Mouse (Mus musculus) embryonic facial prominence, embryonic 14.5 days (tissue): ENCODE data around the gene Ptgfrn. TPM values are rescaled to one million over a fixed set of nuclear protein-coding genes. Genes with fewer than 3 reads are reported as not detected.
A peak's percentile ranks its signal among the peaks of the same experiment; 100 is the strongest.

ENCODE experiments used
- ATAC-seq: fragments of 200-750 bp; cut with Nextera tagmentation; 2 replicates; pipeline ENCODE4 v1.8.0; 2017; ENCODE audit warnings: low read depth, moderate number of reproducible peaks, moderate TSS enrichment
- DNase-seq: peaks from one replicate; pipeline ENCODE4 v3.0.0-alpha.2; 2015; ENCODE audit warnings: low spot score
- H3K27ac ChIP-seq: fragments of 300-500 bp; sonication (generic); replicated peaks from 2 replicates; pipeline ENCODE4 v1.5.1; 2014; ENCODE audit warnings: low read depth, mild to moderate bottlenecking, low read length, moderate library complexity
- H3K27me3 ChIP-seq: fragments of 300-500 bp; sonication (generic); replicated peaks from 2 replicates; pipeline ENCODE4 v1.6.1; 2014; ENCODE audit warnings: low read length; ENCODE audit not compliant: control insufficient read depth, insufficient read depth
- H3K36me3 ChIP-seq: fragments of 300-500 bp; sonication (generic); 2 replicates; pipeline ENCODE4 v1.6.1; 2014; ENCODE audit warnings: low read length, mixed read lengths; ENCODE audit not compliant: control insufficient read depth, insufficient read depth
- H3K4me1 ChIP-seq: fragments of 300-500 bp; sonication (generic); 2 replicates; pipeline ENCODE4 v1.6.1; 2014; ENCODE audit warnings: antibody characterized with exemption, low read length; ENCODE audit not compliant: control insufficient read depth, insufficient read depth
- H3K4me2 ChIP-seq: fragments of 300-500 bp; sonication (generic); 2 replicates; pipeline ENCODE4 v1.6.1; 2014; ENCODE audit warnings: low read depth, mild to moderate bottlenecking, low read length, moderate library complexity, mixed read lengths
- H3K4me3 ChIP-seq: fragments of 300-500 bp; sonication (generic); 2 replicates; pipeline ENCODE4 v1.5.1; 2014; ENCODE audit warnings: low read depth, mild to moderate bottlenecking, low read length
- H3K9ac ChIP-seq: fragments of 300-500 bp; sonication (generic); 2 replicates; pipeline ENCODE4 v1.6.1; 2014; ENCODE audit warnings: low read depth, mild to moderate bottlenecking, low read length, moderate library complexity, mixed read lengths
- H3K9me3 ChIP-seq: fragments of 300-500 bp; sonication (generic); 2 replicates; pipeline ENCODE4 v1.6.1; 2016; ENCODE audit warnings: low read length; ENCODE audit not compliant: control insufficient read depth
- WGBS: fragments of 180-500 bp; shearing (Covaris S2); extraction: QIAGEN DNeasy Blood & Tissue Kit; methylation state at CpG from one replicate; pipeline ENCODE4 v1.1.7; 2014; 5-methylcytosine and 5-hydroxymethylcytosine counted together
- polyA plus RNA-seq: library from polyadenylated mRNA; unstranded; fragments of >200 nt; fragmentation: Nextera tagmentation; extraction: Ambion mirVana; gene quantifications from 2 replicates; pipeline ENCODE4 v1.2.1, GENCODE M21; 2014

Ptgfrn gene
- polyA plus RNA-seq, 1 experiment from 2014 or later = 9.7 TPM

DNA sequence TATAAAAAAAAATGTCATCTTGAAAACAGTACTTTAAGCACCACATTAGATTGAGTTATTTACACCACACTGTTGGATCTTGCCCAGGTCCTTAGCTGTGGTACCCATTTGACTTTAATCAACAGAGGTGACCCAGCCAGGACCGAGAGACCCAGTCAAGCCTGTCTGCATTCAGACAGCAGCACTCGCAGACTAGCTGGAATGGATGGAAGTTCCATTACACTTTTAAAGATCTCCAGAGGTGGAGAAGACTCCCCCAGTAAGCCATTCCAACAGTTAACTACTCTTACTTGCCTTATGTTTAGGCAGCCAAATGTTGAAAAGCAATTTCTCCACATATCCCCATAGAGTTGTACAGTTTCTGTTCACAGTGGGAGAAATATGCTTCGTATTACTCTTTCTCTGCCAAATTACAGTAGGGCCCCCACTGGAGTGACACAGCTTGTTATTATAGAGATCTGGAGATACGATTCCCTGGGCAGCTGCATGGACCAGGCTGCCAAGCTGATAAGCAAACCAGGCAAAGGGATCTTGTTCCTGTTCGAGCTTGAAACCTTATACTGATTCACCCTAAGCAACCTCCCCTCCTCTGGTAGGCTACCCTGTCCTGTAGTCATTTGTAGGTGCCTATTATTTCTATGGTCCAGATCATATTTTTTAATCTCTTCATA, 102.8 kb downstream of the Ptgfrn start:
- no peak overlapping the region for H3K27ac ChIP-seq
- ATAC-seq (no peak), DNase-seq (peak; percentile 69)
- no peak overlapping the region for H3K9ac ChIP-seq
- H3K4me1 ChIP-seq = peaks cover 9% of the 10 kb centered on the region; the same call in 1 of the 2 replicates
- H3K36me3 ChIP-seq = no peaks in the 10 kb centered on the region
- no peaks in the 10 kb centered on the region for H3K9me3 ChIP-seq
- H3K27me3 ChIP-seq = no peaks in the 10 kb centered on the region
- H3K4me3 ChIP-seq = no peak overlapping the region
- H3K4me2 ChIP-seq = no peak overlapping the region
- WGBS = 46% methylated on average over 5 of the region's 5 CpGs

DNA sequence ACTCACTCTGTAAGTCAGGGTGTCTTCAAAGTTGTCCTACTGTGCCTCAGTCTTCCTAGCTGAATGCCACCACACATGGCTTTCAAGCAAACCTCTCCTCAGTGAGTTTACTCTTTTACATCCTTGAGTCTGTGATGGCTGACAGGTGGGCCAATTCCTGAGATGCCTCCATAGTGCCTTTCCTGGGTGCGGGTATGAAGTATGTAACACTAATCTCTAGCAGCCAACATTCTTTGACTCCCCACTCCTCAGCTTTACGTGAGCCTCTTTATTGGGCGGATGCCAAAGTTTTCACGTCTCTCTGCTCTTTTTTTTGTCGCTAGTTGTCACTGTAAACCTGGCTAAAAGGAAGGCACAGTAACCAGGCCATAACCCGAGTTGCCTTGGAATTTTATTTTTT, 104.7 kb downstream of the Ptgfrn start:
- H3K9ac ChIP-seq = no peak overlapping the region
- no peak for ATAC-seq

DNA sequence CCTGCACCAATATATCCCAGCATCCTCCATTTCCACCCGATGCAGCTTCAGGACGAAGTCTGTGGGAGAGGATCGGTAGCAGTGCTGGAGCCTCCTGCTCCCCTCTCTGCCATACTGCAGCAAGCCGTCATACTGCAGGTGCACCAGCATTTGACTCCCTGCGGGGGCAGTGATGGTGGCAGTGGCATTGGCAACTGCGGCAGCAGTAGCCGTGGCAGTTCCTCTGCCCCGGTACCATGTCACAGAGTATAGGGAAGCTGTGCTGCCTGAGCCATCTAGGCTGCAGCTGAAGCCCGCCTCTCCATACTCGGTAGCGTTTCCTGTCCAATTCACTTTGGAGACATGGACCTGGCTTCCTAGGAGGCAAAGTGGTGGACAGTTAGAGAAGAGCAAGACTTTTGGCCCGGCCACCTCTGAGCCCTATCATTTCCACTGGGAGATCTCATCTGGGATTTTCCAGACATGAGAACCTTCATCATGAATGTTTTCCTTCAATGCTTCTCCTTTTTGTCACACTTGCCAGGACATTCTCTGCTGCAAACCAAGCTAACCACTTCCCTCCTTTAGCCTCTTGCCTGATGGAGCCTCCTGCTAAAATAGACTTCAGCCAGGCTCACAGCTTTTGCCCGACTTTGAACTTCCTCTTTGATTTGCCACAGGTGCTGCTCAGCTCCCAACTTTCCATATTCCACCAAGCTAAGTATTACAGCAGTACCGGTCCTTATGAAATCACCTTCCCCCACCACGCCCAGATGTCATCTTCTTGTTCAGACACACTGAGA, 106.3 kb downstream of the Ptgfrn start:
- H3K36me3 ChIP-seq = no peaks in the 10 kb centered on the region
- peaks cover 12% of the 10 kb centered on the region for H3K4me1 ChIP-seq
- H3K4me3 ChIP-seq = no peak overlapping the region
- ATAC-seq = no peak
- DNase-seq = no peak
- no peak overlapping the region for H3K27ac ChIP-seq
- no peaks in the 10 kb centered on the region for H3K9me3 ChIP-seq
- H3K9ac ChIP-seq = no peak overlapping the region
- no peak overlapping the region for H3K4me2 ChIP-seq
- H3K27me3 ChIP-seq = no peaks in the 10 kb centered on the region
- 81% methylated on average over 15 of the region's 15 CpGs for WGBS

More for the DNA sequence above, 104.7 kb downstream of the Ptgfrn start:
- DNase-seq = peak; percentile 38
- peaks cover 9% of the 10 kb centered on the region; the same call in 1 of the 2 replicates for H3K4me1 ChIP-seq
- H3K4me2 ChIP-seq = no peak overlapping the region
- no peak overlapping the region for H3K27ac ChIP-seq
- no peaks in the 10 kb centered on the region for H3K9me3 ChIP-seq
- 63% methylated on average over 6 of the region's 6 CpGs for WGBS
- H3K4me3 ChIP-seq = no peak overlapping the region
- H3K36me3 ChIP-seq = no peaks in the 10 kb centered on the region
- H3K27me3 ChIP-seq = no peaks in the 10 kb centered on the region

DNA sequence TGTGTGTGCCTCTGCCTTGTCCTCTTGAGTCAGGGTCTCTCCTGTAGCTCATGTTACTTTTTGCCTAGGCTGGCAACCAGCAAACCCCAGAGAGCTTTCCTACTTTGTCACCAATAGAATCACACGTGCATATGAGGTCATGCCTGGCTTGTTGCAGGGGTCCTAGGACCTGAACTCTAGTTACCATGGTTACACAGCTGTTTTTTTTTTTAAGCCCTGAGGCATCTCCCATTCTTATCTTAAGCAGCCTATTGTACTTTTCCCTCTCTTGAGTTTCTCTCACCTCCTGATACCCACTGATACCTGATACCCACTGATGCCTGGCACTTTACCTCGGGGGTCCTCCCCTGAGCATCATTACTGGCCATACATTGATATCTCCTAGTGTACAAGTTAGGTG, 110.3 kb downstream of the Ptgfrn start:
- Histone ChIP-seq H3K9me3 (no peaks in the 10 kb centered on the region), H3K27ac (no peak overlapping the region), H3K9ac (no peak overlapping the region), H3K27me3 (no peaks in the 10 kb centered on the region), H3K36me3 (no peaks in the 10 kb centered on the region), H3K4me1 (peaks cover 4% of the 10 kb centered on the region), H3K4me2 (no peak overlapping the region), H3K4me3 (no peak overlapping the region)
- 19% methylated on average over 2 of the region's 2 CpGs for WGBS
- no peak for ATAC-seq
- DNase-seq = no peak

DNA sequence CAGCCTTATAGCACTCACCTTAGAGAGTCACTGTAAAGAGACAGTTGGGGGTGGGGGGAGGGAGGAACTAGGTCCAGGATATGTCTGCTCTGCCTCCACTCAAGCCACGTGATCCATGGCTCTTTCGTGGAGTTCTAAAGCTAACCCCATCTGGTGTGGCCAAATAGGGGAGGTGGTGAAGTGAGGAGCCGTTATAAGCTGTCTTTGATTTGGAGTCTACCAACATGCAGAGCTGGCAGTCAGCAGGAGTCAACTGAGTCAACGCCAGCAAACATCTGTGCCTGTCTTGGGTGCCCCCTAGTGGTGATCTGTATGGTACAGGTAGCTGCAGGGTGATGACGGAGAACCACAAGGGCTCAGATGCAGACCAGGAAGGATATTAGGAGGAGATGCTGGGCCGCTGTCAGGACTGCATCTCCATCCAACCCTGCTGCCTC, 111.2 kb downstream of the Ptgfrn start:
- H3K27ac ChIP-seq = no peak overlapping the region
- DNase-seq (peak; percentile 72), ATAC-seq (no peak)
- H3K36me3 ChIP-seq = no peaks in the 10 kb centered on the region
- H3K4me1 ChIP-seq = peaks cover 4% of the 10 kb centered on the region
- no peak overlapping the region for H3K4me2 ChIP-seq
- 24% methylated on average over 6 of the region's 6 CpGs for WGBS
- H3K9ac ChIP-seq = no peak overlapping the region
- H3K9me3 ChIP-seq = no peaks in the 10 kb centered on the region
- H3K4me3 ChIP-seq = no peak overlapping the region
- H3K27me3 ChIP-seq = no peaks in the 10 kb centered on the region

DNA sequence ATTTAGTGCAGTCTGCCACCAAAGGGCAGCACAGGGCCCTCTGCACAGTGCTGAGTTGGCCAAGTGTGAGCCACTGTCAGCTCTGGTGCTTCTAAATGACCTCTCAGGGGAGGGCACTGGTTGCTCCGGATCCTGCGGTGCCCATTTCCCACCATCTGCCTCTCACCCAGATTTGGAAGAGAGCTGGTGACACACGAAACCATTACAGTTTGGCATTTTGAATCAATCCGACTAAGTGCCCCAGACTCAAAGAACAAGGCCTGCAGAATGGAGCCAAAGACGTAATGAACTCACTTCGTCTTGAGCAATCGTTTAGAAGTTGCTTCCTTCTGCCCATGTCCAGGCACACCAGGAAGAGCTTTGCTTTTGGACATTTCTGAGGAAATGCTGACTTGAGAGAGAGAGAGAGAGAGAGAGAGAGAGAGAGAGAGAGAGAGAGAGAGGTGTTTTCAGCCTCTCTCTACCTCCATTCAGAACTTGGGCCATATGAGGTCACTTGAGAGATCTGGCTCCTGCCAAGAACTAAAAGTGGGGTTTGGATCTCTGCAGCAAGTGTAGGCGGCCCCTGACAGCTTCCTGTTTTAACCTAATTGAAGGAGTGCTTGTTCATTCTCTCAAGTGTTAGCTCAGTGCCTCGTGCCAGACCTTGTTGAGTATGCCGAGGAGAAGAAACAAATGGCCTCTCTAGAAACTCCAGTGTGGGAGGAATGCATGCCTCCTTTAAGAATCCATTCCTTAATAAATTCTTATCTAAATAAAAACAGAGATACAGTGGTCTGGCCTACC, 112.1 kb downstream of the Ptgfrn start:
- Histone ChIP-seq H3K9ac (no peak overlapping the region), H3K9me3 (no peaks in the 10 kb centered on the region), H3K4me3 (no peak overlapping the region), H3K27me3 (no peaks in the 10 kb centered on the region), H3K36me3 (no peaks in the 10 kb centered on the region), H3K4me1 (peaks cover 4% of the 10 kb centered on the region), H3K27ac (no peak overlapping the region), H3K4me2 (no peak overlapping the region)
- DNase-seq (peak; percentile 50), ATAC-seq (no peak)
- WGBS = 71% methylated on average over 10 of the region's 10 CpGs

DNA sequence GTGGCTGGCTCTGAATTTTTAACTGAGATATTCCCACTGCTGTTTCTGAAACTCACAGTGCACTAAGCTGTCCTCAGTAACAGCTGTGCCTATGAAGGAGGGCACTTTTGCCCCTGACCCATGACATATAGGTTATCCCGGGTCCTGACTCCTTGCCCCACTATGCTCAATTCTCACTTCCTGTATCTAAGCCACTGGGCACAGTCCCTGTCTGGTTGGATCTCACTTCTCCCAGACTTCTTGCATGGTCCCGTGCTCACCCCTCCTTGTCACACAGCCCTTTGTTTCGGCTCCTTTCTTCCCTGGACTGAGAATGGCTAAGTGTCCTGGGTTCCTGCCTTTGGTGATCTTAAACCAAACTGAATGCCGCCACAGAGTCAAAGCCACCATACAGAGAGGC, 115.8 kb downstream of the Ptgfrn start:
- Histone ChIP-seq H3K4me3 (no peak overlapping the region), H3K27me3 (no peaks in the 10 kb centered on the region), H3K4me1 (peaks cover 4% of the 10 kb centered on the region), H3K4me2 (no peak overlapping the region), H3K36me3 (no peaks in the 10 kb centered on the region), H3K9ac (no peak overlapping the region), H3K27ac (no peak overlapping the region), H3K9me3 (no peaks in the 10 kb centered on the region)
- ATAC-seq (no peak), DNase-seq (no peak)
- 70% methylated on average over 4 of the region's 4 CpGs for WGBS

DNA sequence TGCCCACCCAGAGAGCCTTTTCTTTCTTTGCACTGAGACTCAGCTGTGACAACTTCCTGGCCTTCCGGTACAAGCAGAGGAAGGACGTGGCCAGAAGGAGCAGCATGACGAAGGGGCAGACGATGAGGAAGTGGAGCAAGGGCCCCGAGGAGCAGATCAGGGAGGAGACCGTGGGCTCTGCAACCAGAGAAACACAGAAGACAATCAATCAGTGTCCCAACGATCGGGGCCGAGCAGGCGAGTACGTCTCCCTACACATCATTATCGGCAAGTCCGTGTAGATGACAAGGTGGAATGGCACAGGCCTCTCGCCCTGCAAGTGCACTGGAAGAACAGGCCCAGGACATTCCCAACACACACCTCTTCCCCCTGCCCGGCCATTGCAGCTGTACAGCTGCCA, 116.4 kb downstream of the Ptgfrn start:
- Histone ChIP-seq H3K27ac (no peak overlapping the region), H3K36me3 (no peaks in the 10 kb centered on the region), H3K4me3 (no peak overlapping the region), H3K27me3 (no peaks in the 10 kb centered on the region), H3K9ac (no peak overlapping the region), H3K4me1 (peaks cover under 1% of the 10 kb centered on the region; the same call in 1 of the 2 replicates), H3K4me2 (no peak overlapping the region), H3K9me3 (no peaks in the 10 kb centered on the region)
- 75% methylated on average over 15 of the region's 15 CpGs for WGBS
- ATAC-seq (no peak), DNase-seq (no peak)
